Mouse (Mus musculus): Measurements from ENCODE around the gene Ripor2. TPM values are rescaled to one million over a fixed set of nuclear protein-coding genes. Genes with fewer than 3 reads are reported as not detected.

The Ripor2 gene
- polyA plus RNA-seq, 2 experiments, result 2.1 TPM

- H3K9ac ChIP-seq (replicated peaks), result no peak overlapping the region
- DNase-seq (ENCODE audit: low read depth in 3 of 3, low spot score in 3 of 3) (no peak), ATAC-seq (ENCODE audit: insufficient read depth) (no peak)
- no peaks in the 10 kb centered on the region for H3K36me3 ChIP-seq (replicated peaks; ENCODE audit: control insufficient read depth, insufficient read depth, low read depth)
- H3K4me3 ChIP-seq (ENCODE audit: insufficient read depth in 1 of 2, low read depth in 2 of 2, low read length in 2 of 2), result no peak overlapping the region
- H3K4me1 ChIP-seq (replicated peaks; ENCODE audit: control insufficient read depth in 2 of 2, insufficient read depth in 2 of 2, low read length in 1 of 2), result no peaks in the 10 kb centered on the region
- no peak overlapping the region for H3K4me2 ChIP-seq (ENCODE audit: low read depth)
- WGBS (ENCODE audit: insufficient replicate concordance), result 73% methylated on average over 3 of the region's 3 CpGs
- no peaks in the 10 kb centered on the region for H3K9me3 ChIP-seq (ENCODE audit: control insufficient read depth, low read length)
- H3K27ac ChIP-seq, result no peak overlapping the region
- no peak for TF ChIP-seq EP300 (IDR thresholded peaks at IDR 0.05; ENCODE audit: low read depth)
- TF ChIP-seq CTCF (IDR thresholded peaks at IDR 0.05; ENCODE audit: low read depth), result no peak
- H3K27me3 ChIP-seq (ENCODE audit: control insufficient read depth, insufficient read depth, low read length), result no peaks in the 10 kb centered on the region
Measured at GRCm38 (mm10) chr13:24648668-24649067, 66.7 kb downstream of the Ripor2 start.

GRCm38 (mm10) chr13:24649099-24649498 lies 67.1 kb downstream of the Ripor2 start:
- WGBS (ENCODE audit: insufficient replicate concordance), result 60% methylated on average over 2 of the region's 2 CpGs
- no peak overlapping the region for H3K27ac ChIP-seq
- H3K36me3 ChIP-seq (replicated peaks; ENCODE audit: control insufficient read depth, insufficient read depth, low read depth), result no peaks in the 10 kb centered on the region
- H3K4me2 ChIP-seq (ENCODE audit: low read depth), result no peak overlapping the region
- no peak for DNase-seq (ENCODE audit: low read depth in 3 of 3, low spot score in 3 of 3)
- no peak for ATAC-seq (ENCODE audit: insufficient read depth)
- no peaks in the 10 kb centered on the region for H3K4me1 ChIP-seq (replicated peaks; ENCODE audit: control insufficient read depth in 2 of 2, insufficient read depth in 2 of 2, low read length in 1 of 2)
- TF ChIP-seq EP300 (IDR thresholded peaks at IDR 0.05; ENCODE audit: low read depth) (no peak), CTCF (IDR thresholded peaks at IDR 0.05; ENCODE audit: low read depth) (no peak)
- no peaks in the 10 kb centered on the region for H3K27me3 ChIP-seq (ENCODE audit: control insufficient read depth, insufficient read depth, low read length)
- no peaks in the 10 kb centered on the region for H3K9me3 ChIP-seq (ENCODE audit: control insufficient read depth, low read length)
- H3K4me3 ChIP-seq (ENCODE audit: insufficient read depth in 1 of 2, low read depth in 2 of 2, low read length in 2 of 2), result no peak overlapping the region
- H3K9ac ChIP-seq (replicated peaks), result no peak overlapping the region

GRCm38 (mm10) chr13:24651018-24651417 lies 69.0 kb downstream of the Ripor2 start:
- Histone ChIP-seq H3K4me1 (replicated peaks; ENCODE audit: control insufficient read depth in 2 of 2, insufficient read depth in 2 of 2, low read length in 1 of 2) (peaks cover 0 to 2% of the 10 kb centered on the region in 2 experiments; a peak in 2 of 4 replicates), H3K4me3 (ENCODE audit: insufficient read depth in 1 of 2, low read depth in 2 of 2, low read length in 2 of 2) (no peak overlapping the region), H3K36me3 (replicated peaks; ENCODE audit: control insufficient read depth, insufficient read depth, low read depth) (no peaks in the 10 kb centered on the region), H3K9me3 (ENCODE audit: control insufficient read depth, low read length) (no peaks in the 10 kb centered on the region), H3K27ac (no peak overlapping the region), H3K4me2 (ENCODE audit: low read depth) (no peak overlapping the region), H3K9ac (replicated peaks) (no peak overlapping the region), H3K27me3 (ENCODE audit: control insufficient read depth, insufficient read depth, low read length) (no peaks in the 10 kb centered on the region)
- WGBS (ENCODE audit: insufficient replicate concordance), result 62% methylated on average over 3 of the region's 3 CpGs
- no peak for ATAC-seq (ENCODE audit: insufficient read depth)
- TF ChIP-seq EP300 (IDR thresholded peaks at IDR 0.05; ENCODE audit: low read depth), result no peak
- TF ChIP-seq CTCF (IDR thresholded peaks at IDR 0.05; ENCODE audit: low read depth), result no peak
- no peak for DNase-seq (ENCODE audit: low read depth in 3 of 3, low spot score in 3 of 3)

GRCm38 (mm10) chr13:24654919-24655635 lies 73.1 kb downstream of the Ripor2 start:
- no peak for DNase-seq (ENCODE audit: low read depth in 3 of 3, low spot score in 3 of 3)
- Histone ChIP-seq H3K4me3 (ENCODE audit: insufficient read depth in 1 of 2, low read depth in 2 of 2, low read length in 2 of 2) (no peak overlapping the region), H3K27me3 (ENCODE audit: control insufficient read depth, insufficient read depth, low read length) (no peaks in the 10 kb centered on the region), H3K4me2 (ENCODE audit: low read depth) (no peak overlapping the region), H3K36me3 (replicated peaks; ENCODE audit: control insufficient read depth, insufficient read depth, low read depth) (no peaks in the 10 kb centered on the region), H3K27ac (no peak overlapping the region), H3K4me1 (replicated peaks; ENCODE audit: control insufficient read depth in 2 of 2, insufficient read depth in 2 of 2, low read length in 1 of 2) (peaks cover 0 to 2% of the 10 kb centered on the region in 2 experiments; a peak in 2 of 4 replicates), H3K9me3 (ENCODE audit: control insufficient read depth, low read length) (no peaks in the 10 kb centered on the region), H3K9ac (replicated peaks) (no peak overlapping the region)
- WGBS (ENCODE audit: insufficient replicate concordance), result 51% methylated on average over 12 of the region's 12 CpGs
- TF ChIP-seq CTCF (IDR thresholded peaks at IDR 0.05; ENCODE audit: low read depth), result no peak
- TF ChIP-seq EP300 (IDR thresholded peaks at IDR 0.05; ENCODE audit: low read depth), result no peak
- ATAC-seq (ENCODE audit: insufficient read depth), result no peak

GRCm38 (mm10) chr13:24656719-24657497 lies 74.9 kb downstream of the Ripor2 start:
- no peak for DNase-seq (ENCODE audit: low read depth in 3 of 3, low spot score in 3 of 3)
- TF ChIP-seq EP300 (IDR thresholded peaks at IDR 0.05; ENCODE audit: low read depth), result no peak
- no peak for TF ChIP-seq CTCF (IDR thresholded peaks at IDR 0.05; ENCODE audit: low read depth)
- Histone ChIP-seq H3K4me3 (ENCODE audit: insufficient read depth in 1 of 2, low read depth in 2 of 2, low read length in 2 of 2) (no peak overlapping the region), H3K27ac (no peak overlapping the region), H3K27me3 (ENCODE audit: control insufficient read depth, insufficient read depth, low read length) (no peaks in the 10 kb centered on the region), H3K4me1 (replicated peaks; ENCODE audit: control insufficient read depth in 2 of 2, insufficient read depth in 2 of 2, low read length in 1 of 2) (peaks cover 0 to 2% of the 10 kb centered on the region in 2 experiments; a peak in 2 of 4 replicates), H3K36me3 (replicated peaks; ENCODE audit: control insufficient read depth, insufficient read depth, low read depth) (no peaks in the 10 kb centered on the region), H3K9me3 (ENCODE audit: control insufficient read depth, low read length) (no peaks in the 10 kb centered on the region), H3K9ac (replicated peaks) (no peak overlapping the region), H3K4me2 (ENCODE audit: low read depth) (no peak overlapping the region)
- ATAC-seq (ENCODE audit: insufficient read depth), result no peak
- WGBS (ENCODE audit: insufficient replicate concordance), result 58% methylated on average over 15 of the region's 15 CpGs
